Mouse (Mus musculus) R1 (cell line): ENCODE measurements around the gene Fxyd5.

Source experiments
- DNase-seq: peaks from one replicate; pipeline ENCODE4 v3.0.0-alpha.2; 2018; ENCODE audit warnings: low read depth, low spot score

The Fxyd5 gene

GRCm38 (mm10) chr7:30985357-30985756, 56.9 kb downstream of the Fxyd5 start:
- no peak for DNase-seq
